Mouse (Mus musculus): Measurements from ENCODE around the gene Dpep3. TPM values are rescaled to one million over a fixed set of nuclear protein-coding genes. Genes with fewer than 3 reads are reported as not detected.
A peak's percentile ranks its signal among the peaks of the same experiment; 100 is the strongest.
"Not testable (repeated sequence)": the region's sequence is repeated elsewhere in the genome, so short reads cannot be mapped to it uniquely, and the experiment has no call there.

The Dpep3 gene
- polyA plus RNA-seq (2016; fragmentation: Nextera tagmentation; extraction: Ambion mirVana): not detected in 2 replicates

- H3K27ac ChIP-seq (ENCODE audit: poor library complexity, severe bottlenecking): no peak within 1 kb of the TSS
- no peaks in the 10 kb centered on the region for H3K27me3 ChIP-seq (replicated peaks)
- ATAC-seq (ENCODE audit: insufficient number of reproducible peaks, low FRiP score): no peak
- no peak within 1 kb of the TSS for H3K9ac ChIP-seq
- H3K36me3 ChIP-seq: no peaks in the 10 kb centered on the region
- H3K9me3 ChIP-seq (replicated peaks): no peaks in the 10 kb centered on the region
- no peak within 1 kb of the TSS for H3K4me3 ChIP-seq
- H3K4me2 ChIP-seq: no peak within 1 kb of the TSS
- H3K4me1 ChIP-seq (replicated peaks): no peaks in the 10 kb centered on the region
- 92% methylated on average over 15 of the region's 15 CpGs for WGBS
These were observed at the start of gene Dpep3 for GRCm38 (mm10) chr8:105979325-105979724. Dpep3 (minus strand) TSS chr8:105979429.

GRCm38 (mm10) chr8:106022483-106022882 is 43.3 kb upstream of the Dpep3 start:
- H3K36me3 ChIP-seq: peaks cover 22% of the 10 kb centered on the region
- no peaks in the 10 kb centered on the region for H3K9me3 ChIP-seq (replicated peaks)
- no peaks in the 10 kb centered on the region for H3K4me1 ChIP-seq (replicated peaks)
- H3K27ac ChIP-seq (ENCODE audit: poor library complexity, severe bottlenecking): no peak overlapping the region
- H3K4me3 ChIP-seq: no peak overlapping the region
- no peaks in the 10 kb centered on the region for H3K27me3 ChIP-seq (replicated peaks)
- H3K9ac ChIP-seq: no peak overlapping the region
- ATAC-seq (ENCODE audit: insufficient number of reproducible peaks, low FRiP score): no peak
- H3K4me2 ChIP-seq: no peak overlapping the region

- H3K4me1 ChIP-seq (replicated peaks): no peaks in the 10 kb centered on the region
- no peaks in the 10 kb centered on the region for H3K27me3 ChIP-seq (replicated peaks)
- H3K9me3 ChIP-seq (replicated peaks): no peaks in the 10 kb centered on the region
- 57% methylated on average over 3 of the region's 3 CpGs for WGBS
- no peak for ATAC-seq (ENCODE audit: insufficient number of reproducible peaks, low FRiP score)
- no peak overlapping the region for H3K27ac ChIP-seq (ENCODE audit: poor library complexity, severe bottlenecking)
- H3K36me3 ChIP-seq: peaks cover 25% of the 10 kb centered on the region
- H3K4me3 ChIP-seq: no peak overlapping the region
- no peak overlapping the region for H3K4me2 ChIP-seq
- no peak overlapping the region for H3K9ac ChIP-seq
These were observed 38.8 kb upstream of the Dpep3 start for GRCm38 (mm10) chr8:106018039-106018438.

GRCm38 (mm10) chr8:106017130-106017529 is 37.9 kb upstream of the Dpep3 start:
- Histone ChIP-seq H3K36me3 (peaks cover 25% of the 10 kb centered on the region), H3K4me3 (no peak overlapping the region), H3K27me3 (replicated peaks) (no peaks in the 10 kb centered on the region), H3K9ac (no peak overlapping the region), H3K27ac (ENCODE audit: poor library complexity, severe bottlenecking) (no peak overlapping the region), H3K4me2 (no peak overlapping the region), H3K9me3 (replicated peaks) (no peaks in the 10 kb centered on the region), H3K4me1 (replicated peaks) (no peaks in the 10 kb centered on the region)
- no peak for ATAC-seq (ENCODE audit: insufficient number of reproducible peaks, low FRiP score)
- WGBS: 87% methylated on average over 7 of the region's 7 CpGs

GRCm38 (mm10) chr8:106016284-106016683 is 37.1 kb upstream of the Dpep3 start:
- Histone ChIP-seq H3K36me3 (peaks cover 24% of the 10 kb centered on the region), H3K27ac (ENCODE audit: poor library complexity, severe bottlenecking) (no peak overlapping the region), H3K4me2 (no peak overlapping the region), H3K4me3 (no peak overlapping the region), H3K4me1 (replicated peaks) (peaks cover 3% of the 10 kb centered on the region; the same call in 1 of the 2 replicates), H3K9ac (no peak overlapping the region), H3K9me3 (replicated peaks) (no peaks in the 10 kb centered on the region), H3K27me3 (replicated peaks) (no peaks in the 10 kb centered on the region)
- WGBS: 69% methylated on average over 6 of the region's 6 CpGs
- no peak for ATAC-seq (ENCODE audit: insufficient number of reproducible peaks, low FRiP score)

GRCm38 (mm10) chr8:106012203-106012602 is 33.0 kb upstream of the Dpep3 start:
- H3K9ac ChIP-seq: peak overlapping the region; percentile 90; the same call in 1 of the 2 replicates
- H3K27ac ChIP-seq (ENCODE audit: poor library complexity, severe bottlenecking); H3K9me3 ChIP-seq (replicated peaks); ATAC-seq (ENCODE audit: insufficient number of reproducible peaks, low FRiP score); H3K27me3 ChIP-seq (replicated peaks): not testable (repeated sequence)
- H3K36me3 ChIP-seq: peaks cover 13% of the 10 kb centered on the region; the same call in 1 of the 2 replicates
- peaks cover 16% of the 10 kb centered on the region for H3K4me1 ChIP-seq (replicated peaks)
- H3K4me3 ChIP-seq: peak overlapping the region; percentile 87
- peak overlapping the region; percentile 96 for H3K4me2 ChIP-seq
- WGBS: 75% methylated on average over 8 of the region's 8 CpGs

- ATAC-seq (ENCODE audit: insufficient number of reproducible peaks, low FRiP score): no peak
- Histone ChIP-seq H3K27ac (ENCODE audit: poor library complexity, severe bottlenecking) (peak within 1 kb of the TSS; percentile 40; the same call in 1 of the 2 replicates), H3K36me3 (peaks cover 8% of the 10 kb centered on the region; the same call in 1 of the 2 replicates), H3K4me1 (replicated peaks) (peaks cover 16% of the 10 kb centered on the region), H3K27me3 (replicated peaks) (no peaks in the 10 kb centered on the region), H3K9me3 (replicated peaks) (no peaks in the 10 kb centered on the region), H3K9ac (peak within 1 kb of the TSS; percentile 90), H3K4me3 (peak within 1 kb of the TSS; percentile 87), H3K4me2 (peak within 1 kb of the TSS; percentile 96)
- 2% methylated on average over 6 of the region's 6 CpGs for WGBS
These were observed 32.4 kb upstream of the Dpep3 start, which contains the start of gene Ddx28 for GRCm38 (mm10) chr8:106011643-106011986. Ddx28 (minus strand) TSS chr8:106011882.

- peak overlapping the region; percentile 87 for H3K4me3 ChIP-seq
- ATAC-seq (ENCODE audit: insufficient number of reproducible peaks, low FRiP score): peak; percentile 92
- H3K27ac ChIP-seq (ENCODE audit: poor library complexity, severe bottlenecking): peak overlapping the region; percentile 40; the same call in 1 of the 2 replicates
- peak overlapping the region; percentile 90 for H3K9ac ChIP-seq
- H3K4me2 ChIP-seq: peak overlapping the region; percentile 96
- 1% methylated on average over 74 of the region's 74 CpGs for WGBS
- H3K27me3 ChIP-seq (replicated peaks): no peaks in the 10 kb centered on the region
- H3K9me3 ChIP-seq (replicated peaks): no peaks in the 10 kb centered on the region
- H3K4me1 ChIP-seq (replicated peaks): peaks cover 16% of the 10 kb centered on the region
- peaks cover 4% of the 10 kb centered on the region; the same call in 1 of the 2 replicates for H3K36me3 ChIP-seq
These were observed 31.8 kb upstream of the Dpep3 start for GRCm38 (mm10) chr8:106010748-106011642.

GRCm38 (mm10) chr8:106007891-106008290 is 28.7 kb upstream of the Dpep3 start:
- not testable (repeated sequence) for ATAC-seq (ENCODE audit: insufficient number of reproducible peaks, low FRiP score); H3K27me3 ChIP-seq (replicated peaks); H3K4me3 ChIP-seq; H3K4me2 ChIP-seq; H3K9me3 ChIP-seq (replicated peaks); H3K36me3 ChIP-seq; H3K27ac ChIP-seq (ENCODE audit: poor library complexity, severe bottlenecking); H3K9ac ChIP-seq
- peaks cover 16% of the 10 kb centered on the region for H3K4me1 ChIP-seq (replicated peaks)
- WGBS: 62% methylated on average over 3 of the region's 3 CpGs

- H3K36me3 ChIP-seq: no peaks in the 10 kb centered on the region
- no peaks in the 10 kb centered on the region for H3K9me3 ChIP-seq (replicated peaks)
- no peak overlapping the region for H3K27ac ChIP-seq (ENCODE audit: poor library complexity, severe bottlenecking)
- no peak overlapping the region for H3K9ac ChIP-seq
- WGBS: 69% methylated on average over 3 of the region's 3 CpGs
- ATAC-seq (ENCODE audit: insufficient number of reproducible peaks, low FRiP score): no peak
- peaks cover 16% of the 10 kb centered on the region for H3K4me1 ChIP-seq (replicated peaks)
- H3K27me3 ChIP-seq (replicated peaks): no peaks in the 10 kb centered on the region
- no peak overlapping the region for H3K4me3 ChIP-seq
- no peak overlapping the region for H3K4me2 ChIP-seq
These were observed 27.9 kb upstream of the Dpep3 start for GRCm38 (mm10) chr8:106007135-106007534.

GRCm38 (mm10) chr8:106006413-106006812 is 27.2 kb upstream of the Dpep3 start:
- H3K36me3 ChIP-seq: no peaks in the 10 kb centered on the region
- ATAC-seq (ENCODE audit: insufficient number of reproducible peaks, low FRiP score): no peak
- no peak overlapping the region for H3K27ac ChIP-seq (ENCODE audit: poor library complexity, severe bottlenecking)
- H3K4me1 ChIP-seq (replicated peaks): peaks cover 13% of the 10 kb centered on the region
- no peaks in the 10 kb centered on the region for H3K27me3 ChIP-seq (replicated peaks)
- no peak overlapping the region for H3K4me3 ChIP-seq
- H3K9ac ChIP-seq: no peak overlapping the region
- H3K9me3 ChIP-seq (replicated peaks): no peaks in the 10 kb centered on the region
- 86% methylated on average over 4 of the region's 4 CpGs for WGBS
- no peak overlapping the region for H3K4me2 ChIP-seq

All from heart, embryonic 12.5 days (tissue).